Mouse (Mus musculus) ES-Bruce4 (cell line): ENCODE measurements at regions not wholly inside any gene's neighbourhood (a gene's known extent, or its start where the extent isn't known, plus 50 kb on each side); places are given as distances from the start of the nearest gene placed in this dataset.
A peak's percentile ranks its signal among the peaks of the same experiment; 100 is the strongest.

Source experiments
- H3K27ac ChIP-seq: 2 replicates; pipeline ENCODE4 v1.5.1; 2012; ENCODE audit warnings: low read length, inconsistent platforms; ENCODE audit not compliant: insufficient read depth
- H3K27me3 ChIP-seq: 2 replicates; pipeline ENCODE4 v1.6.1; 2012; ENCODE audit warnings: mild to moderate bottlenecking, low read length, inconsistent platforms; ENCODE audit not compliant: control insufficient read depth, poor library complexity, insufficient read depth, severe bottlenecking
- H3K36me3 ChIP-seq: 2 replicates; pipeline ENCODE4 v1.6.1; 2012; ENCODE audit warnings: inconsistent platforms, mild to moderate bottlenecking, low read length, moderate library complexity; ENCODE audit not compliant: control insufficient read depth, poor library complexity, insufficient read depth, severe bottlenecking
- H3K4me1 ChIP-seq: one replicate; pipeline ENCODE4 v1.8.1; 2011; ENCODE audit warnings: low read length; ENCODE audit not compliant: control insufficient read depth, insufficient read depth
- H3K4me3 ChIP-seq: 2 replicates; pipeline ENCODE4 v1.5.1; 2011; ENCODE audit warnings: low read depth, mild to moderate bottlenecking, low read length
- H3K9ac ChIP-seq: 2 replicates; pipeline ENCODE4 v1.6.1; 2012; ENCODE audit warnings: low read depth, mild to moderate bottlenecking, inconsistent platforms; ENCODE audit not compliant: poor library complexity, severe bottlenecking
- H3K9me3 ChIP-seq: replicated peaks from 2 replicates; pipeline ENCODE4 v1.6.1; 2012; ENCODE audit warnings: mild to moderate bottlenecking, low read length, inconsistent platforms; ENCODE audit not compliant: control insufficient read depth, poor library complexity, insufficient read depth, severe bottlenecking
- CTCF ChIP-seq: IDR thresholded peaks from one replicate; pipeline ENCODE4 v1.8.1; 2011; ENCODE audit warnings: low read depth, low read length
- EP300 ChIP-seq: IDR thresholded peaks from 2 replicates; pipeline ENCODE4 v1.6.1; 2011; ENCODE audit warnings: low read depth, low read length; ENCODE audit not compliant: insufficient read depth
- POLR2A ChIP-seq: IDR thresholded peaks from one replicate; pipeline ENCODE4 v1.8.1; 2011; ENCODE audit warnings: low read length; ENCODE audit not compliant: insufficient read depth

GRCm38 (mm10) chr4:48779202-48779905, 116.0 kb downstream of the Cavin4 start:
- H3K4me1 ChIP-seq = no peaks in the 10 kb centered on the region
- H3K27ac ChIP-seq = no peak overlapping the region
- no peaks in the 10 kb centered on the region; the same call in 1 of the 2 replicates for H3K27me3 ChIP-seq
- H3K9ac ChIP-seq = no peak overlapping the region
- H3K9me3 ChIP-seq = no peaks in the 10 kb centered on the region
- no peak overlapping the region for H3K4me3 ChIP-seq
- TF ChIP-seq EP300 (no peak), CTCF (peak; percentile 63)
- no peaks in the 10 kb centered on the region for H3K36me3 ChIP-seq

DNA sequence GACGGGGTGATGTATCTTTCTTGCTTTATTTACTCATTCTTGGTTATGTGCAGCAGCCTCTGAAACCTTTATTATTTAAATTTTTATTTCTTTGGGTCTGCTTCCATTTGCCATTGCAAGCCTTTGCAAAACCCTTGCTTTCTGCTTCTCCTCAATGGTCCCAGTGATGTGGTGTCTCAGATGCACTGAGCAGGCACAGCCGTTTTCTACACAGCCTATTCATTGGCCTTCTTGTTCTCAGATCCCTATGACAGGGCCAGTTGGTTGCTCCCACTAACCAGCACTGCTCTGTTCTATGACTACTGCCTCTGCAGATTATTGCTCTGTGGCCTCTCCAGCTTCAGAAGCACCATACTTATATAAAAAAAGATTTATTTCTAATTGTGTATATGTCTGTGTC, 116.6 kb downstream of the Cavin4 start:
- no peaks in the 10 kb centered on the region for H3K9me3 ChIP-seq

DNA sequence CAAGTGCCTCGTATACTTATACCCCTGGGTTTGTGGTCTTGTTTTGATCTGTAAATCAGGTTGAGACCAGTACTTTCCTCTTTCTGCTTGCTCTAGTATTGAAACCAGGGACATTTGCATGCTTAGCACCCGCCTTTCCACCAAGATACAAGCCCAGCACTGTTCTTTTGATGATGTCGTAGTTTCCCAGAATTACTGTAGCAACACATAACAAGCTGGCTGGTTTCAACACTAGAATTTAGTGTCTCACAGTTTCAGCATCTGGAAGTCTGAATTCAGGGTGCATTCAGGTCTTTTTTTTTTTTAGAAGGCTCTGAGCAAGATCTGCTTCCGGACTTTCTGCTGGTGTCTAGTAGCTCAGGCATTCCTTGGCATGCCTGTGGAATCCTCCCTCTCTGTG, 117.8 kb downstream of the Cavin4 start:
- no peaks in the 10 kb centered on the region; the same call in 1 of the 2 replicates for H3K27me3 ChIP-seq
- no peak overlapping the region for H3K9ac ChIP-seq
- H3K9me3 ChIP-seq = no peaks in the 10 kb centered on the region
- no peak overlapping the region for H3K4me3 ChIP-seq
- no peak overlapping the region for H3K27ac ChIP-seq
- no peaks in the 10 kb centered on the region for H3K4me1 ChIP-seq
- H3K36me3 ChIP-seq = no peaks in the 10 kb centered on the region
- no peak for TF ChIP-seq EP300
- no peak for TF ChIP-seq POLR2A
- no peak for TF ChIP-seq CTCF

More for the DNA sequence above, 116.6 kb downstream of the Cavin4 start:
- Histone ChIP-seq H3K27ac (no peak overlapping the region), H3K27me3 (no peaks in the 10 kb centered on the region; the same call in 1 of the 2 replicates), H3K4me1 (no peaks in the 10 kb centered on the region), H3K9ac (no peak overlapping the region), H3K4me3 (no peak overlapping the region), H3K36me3 (no peaks in the 10 kb centered on the region)
- no peak for TF ChIP-seq POLR2A
- no peak for TF ChIP-seq EP300
- no peak for TF ChIP-seq CTCF

DNA sequence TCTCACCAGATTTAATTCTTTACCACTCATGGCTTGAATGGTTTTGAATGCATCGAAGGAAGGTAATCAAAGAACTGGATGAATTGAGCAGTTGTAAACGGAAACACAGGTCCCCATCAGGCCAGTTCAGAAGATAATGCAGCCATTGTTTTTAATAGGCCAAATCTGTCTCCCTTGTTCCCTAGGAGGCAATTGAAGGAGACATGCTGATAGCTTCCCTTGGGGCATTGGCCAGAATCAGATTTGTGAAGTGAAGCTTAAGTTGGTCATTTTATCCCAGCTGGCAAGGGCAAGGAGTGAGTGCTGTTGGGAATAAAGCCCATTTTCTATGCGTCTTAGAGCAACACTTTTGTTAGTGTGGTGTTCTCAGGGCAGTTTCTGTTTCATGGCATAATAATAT, 119.4 kb downstream of the Cavin4 start:
- H3K4me3 ChIP-seq = no peak overlapping the region
- no peak for TF ChIP-seq CTCF
- TF ChIP-seq POLR2A = no peak
- TF ChIP-seq EP300 = no peak
- no peaks in the 10 kb centered on the region; the same call in 1 of the 2 replicates for H3K27me3 ChIP-seq
- H3K36me3 ChIP-seq = no peaks in the 10 kb centered on the region
- no peaks in the 10 kb centered on the region for H3K4me1 ChIP-seq
- no peak overlapping the region for H3K9ac ChIP-seq
- H3K9me3 ChIP-seq = no peaks in the 10 kb centered on the region
- H3K27ac ChIP-seq = no peak overlapping the region

- H3K27me3 ChIP-seq = no peaks in the 10 kb centered on the region
- no peak for TF ChIP-seq CTCF
- no peak for TF ChIP-seq POLR2A
- no peak for TF ChIP-seq EP300
- no peaks in the 10 kb centered on the region for H3K4me1 ChIP-seq
- H3K4me3 ChIP-seq = no peak overlapping the region
- no peak overlapping the region for H3K27ac ChIP-seq
- no peak overlapping the region for H3K9ac ChIP-seq
- H3K36me3 ChIP-seq = no peaks in the 10 kb centered on the region
- H3K9me3 ChIP-seq = peaks cover 12% of the 10 kb centered on the region
These were observed 127.8 kb downstream of the Cavin4 start for GRCm38 (mm10) chr4:48791096-48791495.

GRCm38 (mm10) chr4:48803777-48804176, 140.5 kb downstream of the Cavin4 start:
- H3K27ac ChIP-seq = no peak overlapping the region
- no peaks in the 10 kb centered on the region for H3K4me1 ChIP-seq
- no peaks in the 10 kb centered on the region for H3K27me3 ChIP-seq
- H3K4me3 ChIP-seq = no peak overlapping the region
- peaks cover 13% of the 10 kb centered on the region; the same call in 1 of the 2 replicates for H3K9me3 ChIP-seq
- no peak for TF ChIP-seq EP300
- TF ChIP-seq CTCF = no peak
- no peak for TF ChIP-seq POLR2A
- no peaks in the 10 kb centered on the region for H3K36me3 ChIP-seq
- no peak overlapping the region for H3K9ac ChIP-seq
